Mouse (Mus musculus) intestine, postnatal 0 days (tissue): ENCODE results near the gene Tasp1. TPM values are rescaled to one million over a fixed set of nuclear protein-coding genes. Genes with fewer than 3 reads are reported as not detected.
"Not testable (repeated sequence)": the region's sequence is repeated elsewhere in the genome, so short reads cannot be mapped to it uniquely, and the experiment has no call there.

ENCODE experiments used
- ATAC-seq: fragments of 200-750 bp; cut with Nextera tagmentation; 2 replicates; pipeline ENCODE4 v1.8.0; 2017; ENCODE audit warnings: mild to moderate bottlenecking, moderate TSS enrichment, moderate library complexity
- H3K27ac ChIP-seq: fragments of 300-500 bp; sonication (generic); 2 replicates; pipeline ENCODE4 v1.5.1; 2014; ENCODE audit warnings: mild to moderate bottlenecking, low read depth, low read length, moderate library complexity
- H3K27me3 ChIP-seq: fragments of 300-500 bp; sonication (generic); replicated peaks from 2 replicates; pipeline ENCODE4 v1.6.1; 2014; ENCODE audit warnings: low read length, mixed read lengths; ENCODE audit not compliant: control insufficient read depth, insufficient read depth
- H3K36me3 ChIP-seq: fragments of 300-500 bp; sonication (generic); 2 replicates; pipeline ENCODE4 v1.6.1; 2014; ENCODE audit warnings: mild to moderate bottlenecking, moderate library complexity; ENCODE audit not compliant: control insufficient read depth, insufficient read depth
- H3K4me1 ChIP-seq: fragments of 300-500 bp; sonication (generic); replicated peaks from 2 replicates; pipeline ENCODE4 v1.6.1; 2014; ENCODE audit warnings: antibody characterized with exemption, low read length, mixed read lengths; ENCODE audit not compliant: control insufficient read depth, insufficient read depth
- H3K4me2 ChIP-seq: fragments of 300-500 bp; sonication (generic); replicated peaks from 2 replicates; pipeline ENCODE4 v1.6.1; 2014; ENCODE audit warnings: low read depth, mild to moderate bottlenecking, moderate library complexity
- H3K4me3 ChIP-seq: fragments of 300-500 bp; sonication (generic); 2 replicates; pipeline ENCODE4 v1.5.1; 2014; ENCODE audit warnings: low read depth, low read length
- H3K9ac ChIP-seq: fragments of 300-500 bp; sonication (generic); 2 replicates; pipeline ENCODE4 v1.6.1; 2014; ENCODE audit warnings: mild to moderate bottlenecking, low read depth, low read length
- H3K9me3 ChIP-seq: fragments of 300-500 bp; sonication (generic); 2 replicates; pipeline ENCODE4 v1.6.1; 2016; ENCODE audit warnings: mixed run types; ENCODE audit not compliant: control insufficient read depth
- CTCF ChIP-seq: sonication (generic); IDR thresholded peaks from 2 replicates; pipeline ENCODE4 v1.5.1; 2016; ENCODE audit warnings: low read depth, mild to moderate bottlenecking, control low read depth, antibody characterized with exemption, moderate library complexity
- WGBS: fragments of 180-500 bp; shearing (Covaris S2); extraction: QIAGEN DNeasy Blood & Tissue Kit; methylation state at CpG from one replicate; pipeline ENCODE4 v1.1.7; 2014; 5-methylcytosine and 5-hydroxymethylcytosine counted together
- polyA plus RNA-seq: library from polyadenylated mRNA; unstranded; fragments of >200 nt; fragmentation: Nextera tagmentation; extraction: Ambion mirVana; gene quantifications from 2 replicates; pipeline ENCODE4 v1.2.1, GENCODE M21; 2015

Gene Tasp1
- polyA plus RNA-seq, 1 experiment from 2014 or later: 9.4 TPM

DNA sequence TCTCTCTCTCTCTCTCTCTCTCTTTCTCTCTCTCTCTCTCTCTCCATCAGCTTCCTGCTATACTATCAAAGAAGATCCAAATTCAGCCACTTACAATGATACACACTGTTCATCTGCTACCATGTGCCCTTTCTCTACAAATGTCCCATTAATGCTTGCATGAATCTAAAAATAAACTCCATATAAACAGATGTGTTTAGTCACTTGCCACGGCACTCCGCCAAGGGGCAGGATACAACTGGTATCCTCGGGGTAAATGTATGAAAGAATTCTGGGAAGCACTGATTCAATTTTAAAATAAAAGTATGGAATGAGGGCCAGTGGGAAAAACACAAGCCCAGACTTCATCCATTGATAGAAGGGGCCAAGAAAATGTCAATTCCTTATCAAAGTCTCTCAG, 33.4 kb upstream of the Tasp1 start:
- no peaks in the 10 kb centered on the region for H3K4me1 ChIP-seq
- ATAC-seq: no peak

DNA sequence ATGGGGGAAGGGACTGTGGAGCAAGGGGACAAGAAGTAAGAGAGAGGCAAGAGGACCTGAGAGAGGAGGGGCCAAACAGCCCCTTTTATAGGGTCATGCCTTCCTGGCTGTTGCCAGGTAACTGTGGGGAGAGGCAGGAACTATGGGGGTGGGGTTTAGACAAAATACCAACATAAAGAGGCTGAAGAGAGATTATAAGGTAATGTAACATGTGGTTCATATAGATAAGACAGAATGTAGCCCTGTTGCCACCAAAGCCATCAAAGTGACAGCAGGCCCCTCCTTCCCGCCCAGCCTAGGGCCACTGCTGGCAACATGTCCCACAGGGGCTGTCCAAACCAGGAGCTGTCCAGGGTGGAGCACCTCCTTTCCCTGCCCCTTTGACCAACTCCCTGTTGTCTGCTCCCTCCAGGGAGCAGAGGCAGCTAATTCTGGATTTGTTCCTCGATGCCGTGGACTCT, 30.6 kb upstream of the Tasp1 start:
- H3K27me3 ChIP-seq: no peaks in the 10 kb centered on the region
- H3K27ac ChIP-seq: no peak overlapping the region
- WGBS: 79% methylated on average over 3 of the region's 3 CpGs
- H3K9me3 ChIP-seq: no peaks in the 10 kb centered on the region
- H3K36me3 ChIP-seq: no peaks in the 10 kb centered on the region
- ATAC-seq: no peak
- no peaks in the 10 kb centered on the region for H3K4me1 ChIP-seq
- H3K4me2 ChIP-seq: no peak overlapping the region
- no peak overlapping the region for H3K4me3 ChIP-seq
- no peak overlapping the region for H3K9ac ChIP-seq
- no peak for TF ChIP-seq CTCF

More for the DNA sequence above, 33.4 kb upstream of the Tasp1 start:
- TF ChIP-seq CTCF: no peak
- Histone ChIP-seq H3K27me3 (no peaks in the 10 kb centered on the region), H3K9ac (no peak overlapping the region), H3K4me2 (no peak overlapping the region), H3K27ac (no peak overlapping the region), H3K4me3 (no peak overlapping the region), H3K9me3 (no peaks in the 10 kb centered on the region), H3K36me3 (no peaks in the 10 kb centered on the region)
- WGBS: 76% methylated on average over 3 of the region's 3 CpGs

GRCm38 (mm10) chr2:140096034-140096433, 29.4 kb upstream of the Tasp1 start:
- Histone ChIP-seq H3K27ac (no peak overlapping the region), H3K4me3 (no peak overlapping the region), H3K27me3 (no peaks in the 10 kb centered on the region), H3K9me3 (no peaks in the 10 kb centered on the region), H3K4me1 (no peaks in the 10 kb centered on the region), H3K4me2 (no peak overlapping the region), H3K36me3 (no peaks in the 10 kb centered on the region), H3K9ac (no peak overlapping the region)
- no peak for ATAC-seq
- no peak for TF ChIP-seq CTCF
- 82% methylated on average over 5 of the region's 5 CpGs for WGBS

GRCm38 (mm10) chr2:140093433-140093832, 26.8 kb upstream of the Tasp1 start:
- no peaks in the 10 kb centered on the region for H3K9me3 ChIP-seq
- H3K4me1 ChIP-seq: no peaks in the 10 kb centered on the region
- H3K9ac ChIP-seq: no peak overlapping the region
- H3K27ac ChIP-seq: no peak overlapping the region
- H3K4me3 ChIP-seq: no peak overlapping the region
- H3K4me2 ChIP-seq: no peak overlapping the region
- H3K36me3 ChIP-seq: no peaks in the 10 kb centered on the region
- no peaks in the 10 kb centered on the region for H3K27me3 ChIP-seq
- WGBS: 95% methylated on average over 5 of the region's 5 CpGs
- TF ChIP-seq CTCF: no peak
- no peak for ATAC-seq

DNA sequence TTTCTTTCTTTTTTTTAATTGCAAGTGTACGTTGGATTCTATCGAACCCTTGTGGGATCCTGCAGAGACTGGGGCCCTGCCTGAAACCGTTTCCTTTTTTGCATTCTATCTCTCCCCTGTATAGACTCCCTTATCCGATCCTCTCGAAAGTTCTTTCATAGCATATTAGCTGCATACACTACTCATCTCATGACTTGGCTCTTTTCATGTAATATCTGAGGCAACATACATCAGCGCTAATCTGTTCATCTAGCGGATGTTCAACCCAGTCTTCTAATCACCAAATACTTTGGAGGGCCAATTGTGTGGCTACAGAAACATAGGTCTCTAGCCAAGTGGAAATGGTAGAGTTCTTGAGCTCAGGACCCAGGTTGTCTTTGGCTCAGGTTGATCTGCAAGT, 17.6 kb upstream of the Tasp1 start:
- H3K4me3 ChIP-seq: no peak overlapping the region
- H3K4me1 ChIP-seq: no peaks in the 10 kb centered on the region
- no peak overlapping the region for H3K9ac ChIP-seq
- H3K9me3 ChIP-seq: no peaks in the 10 kb centered on the region
- H3K36me3 ChIP-seq: no peaks in the 10 kb centered on the region
- TF ChIP-seq CTCF: no peak
- ATAC-seq: no peak
- no peak overlapping the region for H3K27ac ChIP-seq
- no peaks in the 10 kb centered on the region for H3K27me3 ChIP-seq
- H3K4me2 ChIP-seq: no peak overlapping the region
- WGBS: 80% methylated on average over 7 of the region's 7 CpGs

- 81% methylated on average over 11 of the region's 11 CpGs for WGBS
- H3K4me3 ChIP-seq: no peak overlapping the region
- no peaks in the 10 kb centered on the region for H3K27me3 ChIP-seq
- no peaks in the 10 kb centered on the region for H3K36me3 ChIP-seq
- no peak for ATAC-seq
- H3K9me3 ChIP-seq: no peaks in the 10 kb centered on the region
- H3K4me1 ChIP-seq: no peaks in the 10 kb centered on the region
- H3K4me2 ChIP-seq: no peak overlapping the region
- no peak for TF ChIP-seq CTCF
- no peak overlapping the region for H3K27ac ChIP-seq
- H3K9ac ChIP-seq: no peak overlapping the region
These were observed 14.4 kb upstream of the Tasp1 start for GRCm38 (mm10) chr2:140080747-140081577.

GRCm38 (mm10) chr2:140079284-140079683, 12.7 kb upstream of the Tasp1 start:
- H3K4me3 ChIP-seq, H3K9me3 ChIP-seq, H3K4me1 ChIP-seq, H3K4me2 ChIP-seq, H3K27me3 ChIP-seq, H3K27ac ChIP-seq, ATAC-seq, H3K36me3 ChIP-seq, H3K9ac ChIP-seq: not testable (repeated sequence)
